Mouse (Mus musculus) lung, postnatal 4 days (tissue): Measurements from ENCODE around the gene Zan.

Experiments
- DNase-seq, 2 experiments: peaks; one replicate each; pipeline ENCODE4 v3.0.0; 2021

Gene Zan

GRCm38 (mm10) chr5:137476964-137477363 lies at the start of gene Zan:
Gene Zan, minus strand, starts transcription at chr5:137477064.
- DNase-seq = no peak

DNA sequence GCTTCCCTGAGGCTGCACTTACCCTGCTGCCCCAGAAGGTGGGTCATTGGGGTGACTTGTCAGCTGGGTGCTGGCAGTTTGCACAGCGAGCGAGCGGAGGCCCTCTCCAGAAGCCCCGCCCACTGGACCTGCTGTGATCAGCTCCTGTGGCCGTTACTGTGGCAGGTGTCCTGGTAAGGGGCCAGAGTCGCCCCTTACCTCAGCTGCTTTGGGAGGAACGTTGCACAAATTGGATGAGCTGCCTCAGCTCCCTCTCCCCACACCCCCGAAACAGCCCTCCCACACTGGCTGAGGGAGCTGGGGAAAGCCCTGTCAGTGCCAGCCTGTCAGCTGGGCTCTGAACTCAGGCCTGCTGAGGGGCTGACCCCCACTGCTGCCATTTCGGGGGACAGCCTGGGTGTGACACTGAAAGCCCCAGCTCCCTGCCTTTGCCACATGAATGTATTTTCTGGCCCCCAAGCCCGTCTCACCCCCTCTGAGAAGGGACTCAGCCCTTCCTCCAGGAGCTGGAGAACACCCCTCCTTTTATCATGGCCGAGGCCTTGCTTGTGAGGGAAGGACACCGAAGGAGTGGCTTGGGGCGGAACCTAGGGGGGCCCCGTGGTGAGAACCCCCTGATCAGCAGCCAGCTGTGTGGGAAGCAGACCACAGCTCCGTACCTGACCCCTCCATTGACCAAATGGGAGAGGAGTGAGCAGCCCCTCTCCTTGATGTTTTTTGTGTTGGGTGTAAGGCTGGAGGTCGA lies 49.5 kb upstream of the Zan start:
- DNase-seq = peak; percentile 65 to 69

DNA sequence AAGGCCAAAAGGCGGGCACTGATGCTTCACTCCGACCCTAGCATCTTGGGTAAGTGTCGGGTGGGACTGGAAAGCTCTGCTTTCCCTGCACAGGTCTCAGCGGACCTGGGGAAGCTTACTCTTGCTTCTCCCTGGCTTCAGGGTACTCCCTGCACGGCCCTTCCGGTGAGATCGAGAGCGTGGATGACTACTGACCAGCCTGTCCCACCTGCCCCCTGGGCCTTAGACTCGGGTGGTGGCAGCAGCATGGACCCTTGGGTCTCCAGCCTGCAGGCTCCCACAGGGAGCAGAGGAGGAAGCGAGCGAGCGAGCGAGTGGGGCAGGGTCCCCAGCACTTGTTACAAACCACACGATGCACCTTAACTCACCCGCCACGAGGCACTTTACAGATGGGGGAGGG lies 48.6 kb upstream of the Zan start:
- peak in 1 of 2 experiments; percentile 21 for DNase-seq

DNA sequence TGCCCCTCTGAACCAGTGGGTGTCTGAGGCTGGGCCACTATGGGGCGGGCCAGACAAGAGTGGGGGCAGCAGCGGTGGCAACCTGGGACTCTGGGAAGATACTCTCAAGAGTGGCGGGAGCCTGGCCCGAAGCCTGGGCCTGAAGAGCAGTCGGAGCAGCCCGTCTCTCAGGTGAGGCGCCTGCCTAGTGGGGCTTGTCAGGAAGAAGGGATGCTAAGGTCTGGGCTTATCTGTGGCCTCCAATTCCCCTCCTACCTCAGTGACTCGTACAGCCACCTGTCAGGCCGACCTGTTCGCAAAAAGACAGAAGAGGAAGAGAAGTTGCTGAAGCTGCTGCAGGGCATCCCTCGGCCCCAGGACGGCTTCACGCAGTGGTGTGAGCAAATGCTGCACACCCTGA lies 47.8 kb upstream of the Zan start:
- DNase-seq = peak in 1 of 2 experiments; percentile 25

DNA sequence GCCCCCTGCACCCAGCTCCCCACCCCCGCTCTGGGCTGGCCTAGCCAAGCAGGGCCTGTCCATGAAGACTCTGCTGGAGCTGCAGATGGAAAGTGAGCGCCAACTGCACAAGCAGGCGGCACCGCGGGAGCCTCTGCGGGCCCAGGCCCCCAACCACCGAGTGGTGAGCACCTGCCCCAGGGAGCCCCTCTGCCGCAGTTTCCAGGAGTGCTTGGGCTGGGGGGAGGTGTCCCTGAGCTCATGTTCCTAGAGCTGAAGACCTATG lies 47.3 kb upstream of the Zan start:
- peak in 1 of 2 experiments; percentile 35 for DNase-seq

- DNase-seq = peak in 1 of 2 experiments; percentile 18
These were observed 46.8 kb upstream of the Zan start for GRCm38 (mm10) chr5:137523396-137524250.

DNA sequence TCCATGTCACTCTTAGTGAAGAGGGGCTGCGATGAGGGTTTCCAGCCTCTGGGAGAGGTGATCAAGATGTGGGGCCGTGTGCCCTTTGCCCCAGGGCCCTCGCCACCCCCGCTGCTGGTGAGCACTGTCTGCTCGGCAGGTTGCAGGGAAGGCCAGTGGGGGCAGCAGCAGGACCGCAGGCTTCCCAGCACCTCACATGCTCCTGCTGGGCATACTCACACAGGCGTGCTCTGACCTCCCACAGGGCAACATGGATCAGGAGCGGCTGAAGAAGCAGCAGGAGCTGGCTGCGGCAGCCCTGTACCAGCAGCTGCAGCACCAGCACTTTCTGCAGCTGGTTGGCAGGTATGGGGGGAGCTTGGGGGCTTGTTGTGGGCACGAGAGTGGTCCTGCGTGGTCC lies 45.8 kb upstream of the Zan start:
- peak in 1 of 2 experiments; percentile 39 for DNase-seq

DNA sequence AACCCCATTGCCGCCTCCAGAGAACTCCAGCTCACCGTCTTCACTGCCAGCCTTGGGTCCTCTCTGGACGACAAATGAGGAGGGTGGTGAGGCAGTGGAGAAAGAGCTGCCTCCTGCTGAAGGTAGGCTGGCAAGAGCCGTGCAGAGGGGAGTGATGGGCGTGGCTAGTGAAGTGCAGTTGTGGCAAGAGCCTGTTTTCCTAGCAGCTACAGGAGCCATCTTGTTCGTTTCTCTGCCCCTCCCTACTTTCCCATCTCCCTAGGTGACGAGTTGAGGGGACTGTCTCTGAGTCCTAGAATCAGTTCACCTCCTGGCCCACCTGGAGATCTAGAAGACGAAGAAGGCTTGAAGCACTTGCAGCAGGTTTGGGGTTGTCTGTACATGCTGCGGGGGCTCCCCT lies 45.0 kb upstream of the Zan start:
- no peak for DNase-seq

DNA sequence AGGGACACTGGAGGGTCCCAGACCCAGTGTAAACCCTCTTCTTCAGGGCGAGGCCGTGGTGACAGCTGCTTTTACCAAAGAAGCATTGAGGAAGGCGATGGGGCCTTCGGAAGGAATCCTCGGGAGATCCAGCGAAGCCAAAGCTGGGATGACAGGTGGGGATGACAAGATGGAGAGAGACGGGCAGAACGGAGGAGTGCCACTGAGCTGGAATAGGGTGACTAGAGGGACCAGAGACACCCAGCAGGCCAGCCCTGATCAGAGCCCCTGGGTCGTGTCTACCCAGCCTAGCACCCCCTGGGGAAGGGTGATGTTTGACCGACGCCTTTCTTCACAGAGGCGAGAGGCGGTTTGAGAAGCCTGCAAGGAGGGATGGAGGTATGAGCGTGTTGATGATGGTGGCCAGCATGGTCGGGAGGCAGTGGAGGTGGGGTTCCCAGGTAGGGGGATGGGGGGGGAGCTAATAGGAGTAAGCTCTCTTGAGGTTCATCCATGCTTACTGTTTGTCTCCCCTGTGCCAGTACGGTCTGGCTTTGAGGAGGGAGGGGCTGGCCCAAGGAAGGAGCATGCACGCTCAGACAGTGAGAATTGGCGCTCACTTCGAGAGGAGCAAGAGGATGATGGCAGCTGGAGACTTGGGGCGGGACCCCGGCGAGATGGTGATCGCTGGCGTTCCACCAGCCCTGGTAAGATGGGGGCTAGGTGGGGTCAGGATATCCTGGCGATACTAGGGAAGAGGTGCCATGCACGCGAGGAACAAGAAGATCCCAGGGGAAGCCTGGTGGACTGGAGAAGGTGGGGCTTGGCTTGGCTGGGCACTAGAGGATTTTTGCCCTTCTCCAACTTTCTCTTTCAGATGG lies 43.1 kb upstream of the Zan start:
- no peak for DNase-seq

- peak in 1 of 2 experiments; percentile 55 for DNase-seq
These were observed 41.6 kb upstream of the Zan start, which contains the start of gene Gigyf1 for GRCm38 (mm10) chr5:137518436-137518835. Gene Gigyf1, plus strand, starts transcription at chr5:137518548.

GRCm38 (mm10) chr5:137514811-137515210 lies 37.9 kb upstream of the Zan start:
- no peak for DNase-seq

GRCm38 (mm10) chr5:137513951-137514721 lies 37.3 kb upstream of the Zan start:
- no peak for DNase-seq

DNA sequence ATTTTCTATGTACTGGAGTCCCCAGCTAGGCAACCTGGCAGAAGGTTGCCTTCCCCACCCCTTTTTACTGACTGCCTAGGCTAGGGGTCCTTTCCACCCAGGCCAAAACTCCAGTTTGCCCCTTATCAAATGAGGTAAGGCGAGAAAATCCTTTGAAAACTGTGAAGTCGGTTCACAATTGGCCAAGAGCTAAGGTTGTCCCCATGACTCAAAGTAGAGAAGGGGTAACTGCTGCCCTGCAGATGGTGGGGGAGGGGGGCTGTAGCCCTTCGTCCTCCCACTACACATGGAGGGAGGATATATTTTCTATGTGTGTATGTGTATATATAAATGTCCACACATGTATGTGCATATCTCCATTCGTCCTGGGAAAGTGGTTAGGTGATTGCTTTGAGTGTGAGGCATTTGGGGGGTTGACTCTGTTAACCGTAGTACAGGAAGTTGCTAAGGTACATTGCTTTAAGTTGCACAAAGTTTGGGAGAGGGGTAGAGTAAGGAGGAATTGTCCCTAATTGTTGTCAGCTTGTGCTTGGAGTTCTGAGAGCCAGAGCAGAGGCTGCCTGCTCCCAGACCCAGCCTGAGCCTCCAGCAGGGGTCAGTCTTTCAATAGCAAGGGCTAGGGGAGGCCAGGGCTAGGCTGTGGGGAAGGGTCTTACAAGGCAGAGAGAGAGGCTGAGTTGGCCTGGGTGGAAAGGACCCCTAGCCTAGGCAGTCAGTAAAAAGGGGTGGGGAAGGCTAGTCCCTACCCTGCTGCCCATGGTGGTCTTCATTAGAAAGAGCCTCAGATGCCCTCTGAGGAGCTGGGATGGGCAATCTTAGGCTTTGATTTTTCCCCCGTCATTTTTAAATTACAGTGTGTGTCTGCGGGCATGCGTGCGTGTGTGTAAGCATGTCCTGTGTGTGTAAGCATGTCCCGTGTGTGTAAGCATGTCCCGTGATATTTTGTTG lies 36.3 kb upstream of the Zan start:
- DNase-seq = peak in 1 of 2 experiments; percentile 50

GRCm38 (mm10) chr5:137511706-137512105 lies 34.8 kb upstream of the Zan start:
- no peak for DNase-seq

DNA sequence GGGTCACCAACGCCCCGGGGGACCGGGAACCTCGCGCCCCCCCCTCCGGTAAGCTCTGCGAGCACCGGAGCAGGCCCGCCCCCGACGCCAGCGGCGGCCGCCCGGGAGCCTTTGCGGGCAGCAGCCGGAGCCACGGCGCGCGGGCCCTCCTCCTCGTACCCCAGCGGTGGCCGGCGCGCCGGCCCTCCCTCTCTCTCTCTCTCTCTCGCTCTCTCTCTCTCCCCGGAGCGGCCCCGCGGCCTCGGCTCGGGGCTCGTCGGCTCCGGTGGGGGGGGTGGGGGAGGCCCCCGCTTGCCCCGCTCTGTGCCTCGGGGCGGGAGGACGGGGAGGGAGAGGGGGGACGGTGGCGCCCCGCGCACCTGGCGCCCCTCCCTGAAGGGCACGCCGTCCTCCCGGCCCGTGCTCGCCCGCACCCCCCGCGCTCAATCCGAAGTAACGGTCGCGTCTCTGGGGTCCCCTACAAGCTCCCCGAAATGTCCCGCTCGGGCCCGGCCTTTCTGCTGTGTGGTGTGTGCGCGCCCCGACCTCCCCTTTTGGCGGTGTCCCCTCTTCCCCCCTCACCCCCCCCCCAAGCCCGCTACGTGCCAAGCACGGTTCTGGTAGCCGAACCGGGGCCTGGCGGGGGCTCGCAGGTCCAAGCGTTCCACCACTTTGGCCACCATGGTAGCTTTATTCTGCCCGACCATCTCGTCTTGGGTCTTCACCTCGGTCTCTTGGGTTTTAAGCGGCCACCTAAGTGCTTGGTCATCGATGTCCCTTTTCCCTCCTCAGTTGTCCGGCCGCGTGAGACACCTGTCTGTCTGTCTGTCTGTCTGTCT lies 33.9 kb upstream of the Zan start:
- no peak for DNase-seq

- peak; percentile 83 to 88 for DNase-seq
These were observed 33.2 kb upstream of the Zan start for GRCm38 (mm10) chr5:137510014-137510501.

- no peak for DNase-seq
These were observed 27.2 kb upstream of the Zan start for GRCm38 (mm10) chr5:137504041-137504440.

- peak; percentile 92 to 95 for DNase-seq
These were observed 25.8 kb upstream of the Zan start for GRCm38 (mm10) chr5:137502667-137503110.

DNA sequence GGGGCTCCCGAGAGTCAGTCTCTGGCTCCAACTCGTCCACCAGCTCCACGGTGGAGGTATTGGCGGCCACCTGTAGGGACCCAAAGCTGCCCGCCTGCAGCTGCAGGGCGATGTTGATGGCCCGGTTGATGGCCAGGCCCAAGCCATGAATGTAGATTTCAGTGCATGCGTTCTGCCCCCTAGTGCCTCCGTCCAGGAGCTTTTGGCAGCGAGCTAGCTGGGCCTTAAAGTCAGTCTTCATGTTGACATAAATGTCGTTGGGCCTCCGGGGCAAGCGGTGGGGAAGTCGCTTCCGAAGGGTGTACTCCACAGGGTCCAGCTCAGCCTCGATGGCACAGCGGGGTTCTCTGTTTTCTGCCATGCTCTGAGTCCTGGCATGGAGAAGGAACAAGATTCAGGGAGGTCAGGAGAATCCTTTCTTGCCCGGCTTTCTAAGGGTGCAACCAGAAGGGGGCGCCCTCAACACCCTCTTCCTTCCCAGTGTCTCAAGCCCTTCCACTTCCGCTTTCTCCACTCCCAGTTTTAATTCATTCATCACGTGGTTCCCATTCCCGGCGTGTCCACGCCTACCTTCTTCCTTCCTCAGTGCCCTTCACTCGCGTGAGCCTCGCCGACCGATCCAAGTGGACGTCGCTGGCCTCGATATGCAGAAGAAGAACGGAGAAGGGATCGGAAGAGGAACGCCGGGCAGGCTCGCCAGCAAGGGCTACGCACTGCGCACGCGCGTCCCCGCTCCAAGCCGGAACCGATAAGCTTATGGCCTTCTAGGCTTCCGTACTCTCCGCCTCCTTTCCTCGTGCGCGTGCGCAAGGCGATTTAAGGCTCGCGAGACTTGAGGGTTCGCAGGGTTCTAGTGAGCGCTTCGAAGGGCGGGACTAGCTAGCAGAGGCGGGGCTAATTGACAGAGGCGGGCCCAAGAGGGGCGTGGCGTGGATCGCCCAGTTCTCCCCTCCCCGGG lies 25.1 kb upstream of the Zan start, which contains the start of gene Pop7:
Pop7 (minus strand) TSS at position 810 of the 958 bp plus-strand sequence.
- DNase-seq = peak; percentile 100
